Mouse (Mus musculus): ENCODE data around the gene Mcu. TPM values are rescaled to one million over a fixed set of nuclear protein-coding genes. Genes with fewer than 3 reads are reported as not detected.

Mcu gene
- polyA plus RNA-seq, 1 experiment from 2014 or later: 24.9 TPM

DNA sequence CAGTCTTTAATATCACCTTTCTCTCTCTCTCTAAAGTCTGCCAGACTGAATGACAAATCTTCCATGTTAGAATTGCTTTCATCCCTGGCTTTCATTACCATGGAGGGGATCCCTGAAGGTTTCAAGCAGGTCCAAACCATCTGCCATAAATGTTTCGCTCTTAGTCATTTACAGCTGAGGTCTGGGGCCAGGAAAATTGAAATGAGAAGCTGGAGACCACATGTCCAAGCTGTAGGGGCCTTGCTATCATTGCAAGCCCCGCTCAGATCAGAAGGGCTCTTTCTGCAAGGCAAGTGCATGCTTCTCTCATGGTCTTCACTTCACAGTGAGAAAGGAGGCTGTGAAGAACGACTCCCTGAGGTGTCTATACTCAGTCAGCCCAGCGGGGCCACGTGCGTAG, 132.2 kb downstream of the Mcu start:
- ATAC-seq (ENCODE audit: extremely low read depth, insufficient number of reproducible peaks, low FRiP score, low TSS enrichment): no peak
- Histone ChIP-seq H3K27me3 (replicated peaks) (no peaks in the 10 kb centered on the region), H3K4me1 (no peaks in the 10 kb centered on the region), H3K9ac (no peak overlapping the region), H3K4me2 (no peak overlapping the region), H3K27ac (replicated peaks) (no peak overlapping the region), H3K9me3 (peaks cover 3% of the 10 kb centered on the region; the same call in 1 of the 2 replicates), H3K36me3 (peaks cover 21% of the 10 kb centered on the region), H3K4me3 (no peak overlapping the region)
- WGBS: 76% methylated on average over 6 of the region's 6 CpGs

DNA sequence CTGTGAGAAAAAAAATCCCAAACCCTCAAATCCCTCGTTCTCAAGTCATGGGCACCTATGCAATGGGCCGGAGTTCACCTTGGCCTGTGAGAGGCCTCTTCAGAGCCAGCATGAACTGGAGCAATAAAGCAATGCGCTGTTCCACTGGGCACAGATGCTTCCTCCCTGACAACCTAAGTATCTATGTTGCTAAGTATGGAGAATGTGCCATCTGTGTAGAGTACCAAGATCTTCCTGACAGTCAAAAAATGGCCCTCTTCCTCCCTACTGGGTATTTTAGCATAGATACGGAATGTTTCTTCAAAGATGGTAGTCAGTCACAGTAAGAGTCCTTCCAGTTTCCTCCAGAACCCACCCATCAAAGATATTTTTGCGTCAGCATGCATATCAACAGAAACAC, 135.1 kb downstream of the Mcu start:
- Histone ChIP-seq H3K36me3 (peaks cover 10% of the 10 kb centered on the region), H3K4me1 (no peaks in the 10 kb centered on the region), H3K4me2 (no peak overlapping the region), H3K4me3 (no peak overlapping the region), H3K27me3 (replicated peaks) (no peaks in the 10 kb centered on the region), H3K9me3 (no peaks in the 10 kb centered on the region; the same call in none of the 2 replicates), H3K9ac (no peak overlapping the region), H3K27ac (replicated peaks) (no peak overlapping the region)
- WGBS: 86% methylated on average over 5 of the region's 5 CpGs
- no peak for ATAC-seq (ENCODE audit: extremely low read depth, insufficient number of reproducible peaks, low FRiP score, low TSS enrichment)

GRCm38 (mm10) chr10:59470451-59470850, 146.0 kb downstream of the Mcu start:
- no peaks in the 10 kb centered on the region for H3K27me3 ChIP-seq (replicated peaks)
- H3K4me2 ChIP-seq: no peak overlapping the region
- WGBS: 52% methylated on average over 5 of the region's 5 CpGs
- H3K36me3 ChIP-seq: peaks cover 11% of the 10 kb centered on the region; the same call in 1 of the 2 replicates
- peaks cover 39% of the 10 kb centered on the region for H3K4me1 ChIP-seq
- no peak overlapping the region for H3K4me3 ChIP-seq
- H3K9ac ChIP-seq: no peak overlapping the region
- H3K9me3 ChIP-seq: no peaks in the 10 kb centered on the region
- no peak for ATAC-seq (ENCODE audit: extremely low read depth, insufficient number of reproducible peaks, low FRiP score, low TSS enrichment)
- peak overlapping the region; percentile 58 for H3K27ac ChIP-seq (replicated peaks)

DNA sequence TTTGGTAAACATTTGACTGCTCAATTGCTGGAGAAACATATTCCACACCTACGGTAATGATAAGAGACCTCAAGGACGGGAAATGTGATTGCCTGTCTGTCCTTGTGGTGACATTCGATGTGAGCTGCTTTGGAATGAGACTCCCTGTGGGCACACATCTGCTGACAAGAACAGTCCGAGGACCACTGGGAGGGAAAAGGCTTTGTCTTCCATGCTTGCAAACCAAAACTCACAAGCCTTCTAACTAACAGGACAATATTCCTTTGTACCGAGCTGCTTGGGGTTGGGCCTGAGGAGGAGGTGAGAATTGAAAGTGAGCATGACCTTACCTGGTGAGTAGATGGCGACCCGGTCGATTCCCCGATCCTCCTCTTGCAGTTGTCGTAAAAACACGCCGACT, 149.2 kb downstream of the Mcu start:
- ATAC-seq (ENCODE audit: extremely low read depth, insufficient number of reproducible peaks, low FRiP score, low TSS enrichment): no peak

GRCm38 (mm10) chr10:59466626-59467025, 149.9 kb downstream of the Mcu start:
- Histone ChIP-seq H3K9me3 (no peaks in the 10 kb centered on the region), H3K4me2 (no peak overlapping the region), H3K27me3 (replicated peaks) (no peaks in the 10 kb centered on the region), H3K27ac (replicated peaks) (no peak overlapping the region), H3K9ac (no peak overlapping the region), H3K36me3 (peaks cover 21% of the 10 kb centered on the region; the same call in 1 of the 2 replicates), H3K4me1 (peaks cover 42% of the 10 kb centered on the region), H3K4me3 (no peak overlapping the region)
- no peak for ATAC-seq (ENCODE audit: extremely low read depth, insufficient number of reproducible peaks, low FRiP score, low TSS enrichment)
- 84% methylated on average over 4 of the region's 4 CpGs for WGBS

More for the DNA sequence above, 149.2 kb downstream of the Mcu start:
- Histone ChIP-seq H3K27ac (replicated peaks) (no peak overlapping the region), H3K9me3 (no peaks in the 10 kb centered on the region), H3K4me2 (no peak overlapping the region; the same call in 1 of the 2 replicates), H3K9ac (no peak overlapping the region), H3K4me3 (no peak overlapping the region), H3K27me3 (replicated peaks) (no peaks in the 10 kb centered on the region), H3K4me1 (peaks cover 45% of the 10 kb centered on the region), H3K36me3 (peaks cover 21% of the 10 kb centered on the region; the same call in 1 of the 2 replicates)
- 65% methylated on average over 12 of the region's 12 CpGs for WGBS

DNA sequence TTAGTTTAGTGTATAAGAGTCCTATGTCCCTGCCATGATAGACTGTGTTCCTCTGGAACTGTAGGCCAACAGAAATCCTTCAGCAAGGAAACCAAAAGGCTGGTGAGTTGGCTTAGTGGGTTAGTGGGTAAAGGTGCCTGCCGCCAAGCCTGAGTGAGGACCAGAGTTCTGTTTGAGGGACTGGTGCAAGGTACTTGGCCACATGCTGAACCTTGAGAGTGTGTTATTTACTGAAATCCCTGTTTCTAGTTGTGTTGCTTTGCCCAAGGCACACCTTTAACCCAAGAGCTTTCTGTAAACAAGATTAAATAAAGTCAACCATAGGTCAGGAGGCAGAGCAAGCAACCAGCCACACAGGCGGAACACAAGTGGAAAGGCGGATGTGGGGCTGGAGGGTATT, 150.9 kb downstream of the Mcu start:
- H3K9ac ChIP-seq: no peak overlapping the region
- H3K27me3 ChIP-seq (replicated peaks): no peaks in the 10 kb centered on the region
- 85% methylated on average over 3 of the region's 3 CpGs for WGBS
- ATAC-seq (ENCODE audit: extremely low read depth, insufficient number of reproducible peaks, low FRiP score, low TSS enrichment): no peak
- H3K9me3 ChIP-seq: no peaks in the 10 kb centered on the region
- H3K36me3 ChIP-seq: peaks cover 21% of the 10 kb centered on the region; the same call in 1 of the 2 replicates
- no peak overlapping the region for H3K4me3 ChIP-seq
- H3K27ac ChIP-seq (replicated peaks): no peak overlapping the region
- H3K4me2 ChIP-seq: no peak overlapping the region
- H3K4me1 ChIP-seq: peaks cover 35% of the 10 kb centered on the region

GRCm38 (mm10) chr10:59462307-59462706, 154.2 kb downstream of the Mcu start:
- 81% methylated on average over 6 of the region's 6 CpGs for WGBS

GRCm38 (mm10) chr10:59459767-59460166, 156.7 kb downstream of the Mcu start:
- no peak overlapping the region for H3K9ac ChIP-seq
- H3K4me3 ChIP-seq: no peak overlapping the region
- no peaks in the 10 kb centered on the region for H3K9me3 ChIP-seq
- no peak overlapping the region for H3K4me2 ChIP-seq
- H3K27me3 ChIP-seq (replicated peaks): no peaks in the 10 kb centered on the region
- peaks cover 6% of the 10 kb centered on the region; the same call in 1 of the 2 replicates for H3K4me1 ChIP-seq
- H3K27ac ChIP-seq (replicated peaks): no peak overlapping the region
- 89% methylated on average over 12 of the region's 12 CpGs for WGBS
- peaks cover 24% of the 10 kb centered on the region for H3K36me3 ChIP-seq
- ATAC-seq (ENCODE audit: extremely low read depth, insufficient number of reproducible peaks, low FRiP score, low TSS enrichment): no peak

More at GRCm38 (mm10) chr10:59462307-59462706, 154.2 kb downstream of the Mcu start:
- Histone ChIP-seq H3K36me3 (peaks cover 20% of the 10 kb centered on the region; the same call in 1 of the 2 replicates), H3K4me2 (no peak overlapping the region), H3K9me3 (no peaks in the 10 kb centered on the region), H3K27me3 (replicated peaks) (no peaks in the 10 kb centered on the region), H3K4me1 (peaks cover 14% of the 10 kb centered on the region), H3K4me3 (no peak overlapping the region), H3K9ac (no peak overlapping the region), H3K27ac (replicated peaks) (no peak overlapping the region)
- ATAC-seq (ENCODE audit: extremely low read depth, insufficient number of reproducible peaks, low FRiP score, low TSS enrichment): no peak

- Histone ChIP-seq H3K4me3 (no peak overlapping the region), H3K36me3 (peaks cover 36% of the 10 kb centered on the region), H3K27ac (replicated peaks) (no peak overlapping the region), H3K4me1 (0 out of 2 replicates have a peak, but pooled peaks cover 5% of the 10 kb centered on the region), H3K9ac (no peak overlapping the region), H3K4me2 (no peak overlapping the region), H3K9me3 (no peaks in the 10 kb centered on the region), H3K27me3 (replicated peaks) (no peaks in the 10 kb centered on the region)
- WGBS: 90% methylated on average over 15 of the region's 15 CpGs
- no peak for ATAC-seq (ENCODE audit: extremely low read depth, insufficient number of reproducible peaks, low FRiP score, low TSS enrichment)
These were observed 161.9 kb downstream of the Mcu start for GRCm38 (mm10) chr10:59454631-59455030.

DNA sequence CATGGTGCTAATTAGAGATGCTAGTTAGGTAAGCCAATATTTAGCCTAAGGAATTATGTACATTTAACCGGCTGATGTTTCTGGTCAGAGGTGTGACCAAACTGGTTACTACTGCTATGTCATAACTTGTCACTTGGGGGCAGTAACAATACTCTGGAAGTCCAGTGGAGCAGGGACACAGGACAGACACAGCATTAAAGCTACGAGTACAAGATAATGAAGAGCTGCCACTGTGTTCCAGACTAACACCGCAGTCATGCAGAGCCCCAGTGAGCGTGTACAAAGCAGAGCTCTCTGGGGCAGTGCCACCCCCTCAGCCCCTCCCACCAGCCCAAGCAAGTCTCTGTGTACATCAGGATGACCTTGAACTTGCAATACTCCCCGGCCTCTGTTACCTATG, 164.7 kb downstream of the Mcu start:
- peaks cover 14% of the 10 kb centered on the region for H3K4me1 ChIP-seq
- H3K4me2 ChIP-seq: no peak overlapping the region
- no peaks in the 10 kb centered on the region for H3K9me3 ChIP-seq
- no peak for ATAC-seq (ENCODE audit: extremely low read depth, insufficient number of reproducible peaks, low FRiP score, low TSS enrichment)
- no peak overlapping the region; the same call in 1 of the 2 replicates for H3K27ac ChIP-seq (replicated peaks)
- H3K9ac ChIP-seq: no peak overlapping the region
- H3K27me3 ChIP-seq (replicated peaks): no peaks in the 10 kb centered on the region
- 37% methylated on average over 5 of the region's 5 CpGs for WGBS
- H3K4me3 ChIP-seq: no peak overlapping the region
- peaks cover 39% of the 10 kb centered on the region for H3K36me3 ChIP-seq

DNA sequence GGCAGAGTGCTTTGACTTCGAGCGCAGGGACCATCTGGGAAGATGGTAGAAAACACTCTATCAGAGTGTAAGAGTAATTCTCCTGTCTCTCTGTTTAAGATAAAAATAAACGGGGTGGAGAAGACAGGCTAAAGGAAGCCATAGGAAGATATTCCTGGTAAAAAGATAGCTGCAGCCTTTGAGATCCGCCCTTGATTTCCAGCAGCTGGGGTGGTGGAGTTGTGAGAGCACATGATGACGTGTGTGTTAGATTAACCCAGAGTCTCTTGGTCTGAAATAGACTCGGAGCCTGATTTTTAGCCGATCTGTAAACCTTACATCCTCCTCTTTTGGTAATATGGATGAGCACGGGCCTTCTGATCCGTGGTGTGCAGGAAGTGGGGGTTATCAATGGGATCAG, 168.9 kb downstream of the Mcu start:
- WGBS: 28% methylated on average over 9 of the region's 9 CpGs
- H3K36me3 ChIP-seq: peaks cover 14% of the 10 kb centered on the region
- peak overlapping the region; percentile 63; the same call in 1 of the 2 replicates for H3K27ac ChIP-seq (replicated peaks)
- H3K9me3 ChIP-seq: no peaks in the 10 kb centered on the region
- H3K27me3 ChIP-seq (replicated peaks): no peaks in the 10 kb centered on the region
- H3K4me3 ChIP-seq: no peak overlapping the region
- no peak for ATAC-seq (ENCODE audit: extremely low read depth, insufficient number of reproducible peaks, low FRiP score, low TSS enrichment)
- no peak overlapping the region for H3K9ac ChIP-seq
- H3K4me2 ChIP-seq: no peak overlapping the region
- peaks cover 46% of the 10 kb centered on the region for H3K4me1 ChIP-seq

- Histone ChIP-seq H3K9me3 (no peaks in the 10 kb centered on the region), H3K27me3 (replicated peaks) (no peaks in the 10 kb centered on the region), H3K9ac (no peak overlapping the region), H3K27ac (replicated peaks) (peak overlapping the region; percentile 63; the same call in 1 of the 2 replicates), H3K4me1 (peaks cover 47% of the 10 kb centered on the region), H3K36me3 (peaks cover 14% of the 10 kb centered on the region), H3K4me3 (no peak overlapping the region), H3K4me2 (no peak overlapping the region)
- ATAC-seq (ENCODE audit: extremely low read depth, insufficient number of reproducible peaks, low FRiP score, low TSS enrichment): no peak
- WGBS: 70% methylated on average over 10 of the region's 10 CpGs
These were observed 169.5 kb downstream of the Mcu start for GRCm38 (mm10) chr10:59446911-59447437.
